Mouse (Mus musculus) lung, postnatal 10 days (tissue): ENCODE data around the gene Hdgf.
"Not testable (repeated sequence)": the region's sequence is repeated elsewhere in the genome, so short reads cannot be mapped to it uniquely, and the experiment has no call there.

Source experiments
- DNase-seq: peaks from one replicate; pipeline ENCODE4 v3.0.0; 2021

The Hdgf gene

DNA sequence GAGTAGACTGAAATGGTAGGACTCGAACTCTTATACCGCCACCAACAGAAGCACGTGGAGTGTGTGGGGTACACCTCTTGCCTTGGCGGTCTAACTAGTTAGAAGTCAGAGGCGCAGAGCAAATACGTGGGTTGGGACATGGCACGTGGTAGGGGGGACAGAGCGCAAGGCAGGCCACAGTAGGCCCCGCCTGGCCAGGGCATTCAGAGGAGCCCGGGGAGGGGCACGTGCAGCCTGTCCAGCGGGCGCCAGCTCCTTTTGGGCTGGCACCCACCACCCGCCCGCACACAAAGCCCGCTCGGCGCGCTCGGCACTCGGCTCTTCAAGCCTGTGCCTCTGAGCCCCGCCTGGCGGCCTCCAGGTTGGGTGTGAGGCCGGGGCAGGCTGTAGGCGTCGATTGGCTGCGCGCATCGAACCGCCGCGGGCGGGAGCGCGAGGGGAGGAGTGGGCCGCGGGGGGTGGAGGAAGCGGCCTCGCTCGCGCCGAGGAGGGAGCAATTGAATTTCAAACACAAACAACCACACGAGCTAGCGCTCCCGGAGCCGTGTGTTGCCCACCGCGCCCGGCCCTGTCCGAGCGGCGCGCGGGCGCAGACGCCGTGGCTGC, at the start of gene Hdgf:
Hdgf (plus strand) TSS at position 442 of the 606 bp plus-strand sequence.
- peak; percentile 97 for DNase-seq

DNA sequence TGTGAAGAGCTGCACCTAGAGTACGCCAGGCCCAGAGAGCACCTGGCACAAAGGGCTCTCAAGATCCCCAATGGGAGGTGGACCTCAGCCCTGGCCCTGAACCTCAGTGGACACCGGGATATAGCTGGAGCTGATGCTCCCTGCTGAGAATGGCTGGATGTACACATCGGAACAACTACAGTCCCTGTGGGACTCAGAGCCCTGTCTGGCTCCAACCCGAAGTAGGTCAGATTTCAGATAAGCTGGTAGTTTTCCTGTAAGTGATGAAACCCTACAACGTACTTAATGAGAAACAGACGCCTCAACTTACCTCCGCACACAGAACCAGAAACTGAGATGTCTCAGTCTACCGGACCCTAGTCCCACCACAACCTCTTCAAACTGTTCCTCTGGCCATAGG, 48.5 kb upstream of the Hdgf start:
- no peak for DNase-seq

DNA sequence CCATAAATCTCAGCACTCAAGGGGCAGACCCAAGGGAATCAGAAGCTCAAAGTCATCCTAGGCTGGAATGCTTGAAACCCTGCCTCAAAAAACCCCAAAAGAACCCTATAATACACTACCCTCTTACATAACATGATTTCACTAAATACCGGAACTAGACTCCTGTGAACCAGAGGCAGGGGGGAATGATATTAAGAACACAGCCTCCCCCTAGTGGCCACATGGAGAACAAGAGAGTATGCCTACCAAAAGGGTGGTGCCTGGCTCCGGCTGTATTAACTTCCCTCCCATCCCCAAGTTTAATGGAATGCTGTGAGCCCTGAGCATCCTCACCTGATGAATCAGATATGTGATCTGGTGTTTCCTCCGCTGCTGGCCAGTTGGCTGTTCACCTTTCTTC, 46.3 kb upstream of the Hdgf start:
- DNase-seq, result peak; percentile 76

DNA sequence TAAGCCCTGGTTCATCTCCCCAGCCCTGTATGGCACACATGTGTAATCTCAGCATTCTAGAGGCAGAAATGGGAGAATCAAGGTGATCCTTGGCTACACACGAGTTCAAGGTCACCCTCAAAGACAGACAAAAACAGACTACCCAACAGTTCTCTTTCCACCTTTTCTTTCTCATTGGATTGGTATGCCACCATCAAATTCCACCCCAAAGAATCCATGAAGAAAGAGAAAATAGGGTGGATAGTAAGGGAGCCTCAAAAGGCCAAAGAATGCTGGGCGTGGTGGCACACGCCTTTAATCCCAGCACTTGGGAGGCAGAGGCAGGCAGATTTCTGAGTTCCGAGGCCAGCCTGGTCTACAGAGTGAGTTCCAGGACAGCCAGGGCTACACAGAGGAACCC, 42.0 kb upstream of the Hdgf start:
- DNase-seq, result not testable (repeated sequence)

DNA sequence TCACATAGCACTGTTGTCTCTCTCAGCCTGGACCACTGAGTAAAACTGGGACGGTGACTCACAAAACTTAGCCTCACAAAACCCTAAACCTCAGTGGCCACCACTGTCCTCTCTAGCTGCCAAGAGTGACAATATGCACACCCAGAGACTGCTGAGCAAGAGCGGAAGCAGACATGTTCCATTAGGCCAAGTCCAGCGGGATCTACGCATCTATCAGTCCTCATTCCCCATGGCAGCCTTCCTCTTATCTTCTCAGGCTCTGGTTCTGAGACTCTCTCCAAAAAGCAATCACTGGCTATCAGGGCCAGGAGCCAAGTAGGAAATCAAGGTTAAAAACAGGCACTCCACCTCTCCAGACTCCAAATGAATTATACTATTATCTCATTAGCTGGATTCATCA, 28.4 kb upstream of the Hdgf start:
- DNase-seq, result no peak

DNA sequence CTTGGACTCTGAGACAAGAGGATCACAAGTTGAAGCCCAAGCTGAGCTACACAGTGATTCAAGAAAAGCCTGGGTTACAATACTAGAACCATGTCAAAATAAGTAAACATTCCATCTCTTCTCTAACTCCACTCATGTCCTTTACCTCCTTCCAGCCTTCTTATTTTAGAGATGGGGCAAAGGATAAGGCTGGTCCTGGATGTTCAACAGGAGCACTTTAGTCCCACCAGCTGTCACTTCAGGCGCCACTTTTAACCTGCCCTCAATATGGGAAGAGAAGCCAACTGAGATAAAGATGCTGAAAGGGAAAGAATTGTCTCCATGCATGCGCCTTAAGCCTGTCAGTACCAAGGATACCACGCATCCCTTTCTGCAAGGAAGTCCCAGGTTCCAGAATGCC, 21.8 kb upstream of the Hdgf start:
- no peak for DNase-seq

DNA sequence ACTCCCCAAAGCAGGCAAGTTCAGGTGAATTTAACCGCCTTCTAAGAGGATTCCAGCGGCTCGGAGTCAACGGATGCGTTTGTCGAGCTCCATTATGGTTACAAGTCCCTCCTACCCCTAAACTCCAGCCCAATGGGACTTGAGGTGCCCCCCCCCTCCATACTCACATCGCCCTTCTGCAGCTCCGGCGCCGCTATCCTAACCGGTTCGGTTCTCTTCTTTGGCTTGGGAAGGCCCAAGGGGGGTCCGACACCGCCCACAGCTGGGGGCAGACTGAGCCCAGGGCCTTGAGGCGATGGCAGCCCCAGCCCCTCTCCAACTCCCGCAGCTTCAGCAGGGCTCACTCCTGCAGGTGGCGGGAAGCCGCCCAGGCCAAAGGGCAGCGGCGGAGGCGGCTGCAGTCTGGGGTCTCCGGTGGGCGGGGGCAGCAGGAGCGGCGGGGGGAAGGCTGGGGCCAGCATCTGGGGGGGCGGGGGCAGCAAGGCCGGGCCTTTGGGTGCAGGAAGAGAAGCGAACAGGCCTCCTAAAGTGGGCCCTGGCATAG, 21.3 kb upstream of the Hdgf start:
- peak; percentile 61 for DNase-seq

DNA sequence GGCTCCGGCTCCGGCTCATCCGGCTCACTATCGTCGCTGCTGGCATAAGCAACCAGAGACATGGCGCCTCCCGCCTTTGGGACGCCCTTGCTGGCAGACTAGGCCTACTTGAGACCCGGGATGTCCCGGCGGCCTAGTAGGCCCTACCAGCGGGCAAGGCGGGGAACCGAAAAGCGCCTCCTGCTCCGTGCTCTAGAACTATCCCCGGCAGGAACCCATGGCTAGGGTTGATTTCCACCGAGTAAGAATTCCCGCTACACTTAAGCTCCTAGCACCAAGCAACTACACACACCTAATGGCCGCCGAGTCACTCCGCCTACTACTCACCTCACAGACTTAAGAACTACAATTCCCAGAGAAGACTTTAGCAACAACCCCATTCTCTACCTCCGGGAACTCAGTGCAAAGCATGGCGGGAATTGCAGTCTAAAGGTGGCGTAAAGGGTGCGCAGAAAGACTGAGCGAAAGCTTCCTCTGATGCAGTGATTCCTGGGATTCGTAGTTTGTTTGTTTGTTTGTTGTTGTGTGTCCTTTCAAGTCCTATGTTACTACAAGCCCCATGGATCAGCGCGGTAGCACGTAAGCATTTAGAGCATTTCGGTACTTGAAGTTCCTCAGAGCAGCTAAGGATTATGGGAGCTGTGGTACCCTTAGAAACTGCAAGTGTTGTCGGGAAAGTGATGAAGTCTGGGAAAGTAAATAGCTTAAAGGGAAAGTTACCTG, 20.7 kb upstream of the Hdgf start, which contains the start of gene Prcc:
Prcc (minus strand) TSS at position 328 of the 723 bp plus-strand sequence.
- peak; percentile 97 for DNase-seq

DNA sequence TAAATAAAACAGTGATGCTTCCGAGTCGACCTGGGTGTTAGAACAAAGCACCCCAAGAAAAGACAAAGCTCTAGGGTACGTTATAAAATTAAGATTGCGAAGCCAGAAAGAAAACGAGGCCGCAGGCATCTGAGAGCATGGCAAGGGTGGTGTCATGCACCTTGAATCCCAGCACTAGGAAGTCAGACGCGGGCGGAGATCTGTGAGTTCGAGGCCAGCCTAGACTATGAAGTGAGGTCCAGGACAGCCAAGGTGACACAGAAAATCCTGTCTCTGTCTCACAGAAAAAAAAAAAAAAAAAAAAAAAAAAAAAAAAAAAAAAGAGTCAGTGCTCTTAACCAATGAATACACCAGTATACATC, 20.1 kb upstream of the Hdgf start:
- DNase-seq, result no peak

DNA sequence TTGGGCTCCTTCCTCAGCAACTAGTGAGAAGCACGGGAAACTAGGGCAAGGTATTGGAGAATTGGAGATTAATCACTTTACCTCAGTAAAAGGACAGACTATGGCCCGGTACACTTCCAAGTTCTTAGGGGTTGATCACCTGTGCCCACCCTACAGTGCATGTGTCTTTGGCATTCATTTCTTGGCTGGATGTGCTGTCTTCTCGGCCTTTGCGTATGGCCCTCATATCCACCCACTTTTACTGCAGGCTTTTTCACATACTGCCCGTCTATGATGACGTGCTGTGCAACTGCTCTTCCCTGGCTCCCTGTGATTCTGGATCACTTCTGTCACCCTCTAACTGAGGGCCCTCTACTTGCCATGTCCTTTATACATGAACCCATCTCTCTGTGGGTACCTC, 19.7 kb upstream of the Hdgf start:
- DNase-seq, result no peak

DNA sequence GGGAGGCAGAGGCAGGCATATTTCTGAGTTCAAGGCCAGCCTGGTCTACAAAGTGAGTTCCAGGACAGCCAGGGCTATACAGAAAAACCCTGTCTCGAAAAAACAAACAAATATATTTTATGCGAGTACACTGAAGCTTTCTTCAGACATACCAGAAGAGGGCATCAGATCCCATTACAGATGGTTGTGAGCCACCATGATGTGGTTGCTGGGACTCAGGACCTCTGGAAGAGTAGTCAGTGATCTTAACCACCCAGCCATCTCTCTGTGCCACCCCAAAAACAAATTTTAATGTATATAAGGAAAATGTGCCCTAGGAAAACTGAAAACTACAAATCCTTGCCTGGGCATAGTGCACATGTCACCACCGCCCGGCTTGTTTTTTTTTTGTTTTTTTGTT, 18.7 kb upstream of the Hdgf start:
- not testable (repeated sequence) for DNase-seq

DNA sequence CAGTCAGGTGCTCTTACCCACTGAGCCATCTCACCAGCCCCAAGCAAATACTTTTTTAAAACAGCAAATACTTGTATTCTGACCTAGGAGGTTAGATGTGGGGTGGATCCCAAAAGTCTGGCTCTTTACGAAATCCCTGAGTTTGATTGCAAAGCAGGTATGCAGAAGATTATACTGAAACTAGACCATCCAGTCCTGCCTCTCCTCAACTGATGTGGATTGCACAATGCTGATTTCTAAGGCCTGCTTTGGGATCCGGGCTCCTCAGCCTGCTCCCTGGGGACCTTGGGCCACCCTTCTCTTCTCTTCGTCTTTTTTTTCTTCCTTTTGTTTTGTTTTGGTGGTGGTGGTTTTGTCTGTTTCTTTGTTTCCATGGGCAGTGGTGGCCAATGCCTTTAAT, 14.6 kb upstream of the Hdgf start:
- DNase-seq, result no peak

DNA sequence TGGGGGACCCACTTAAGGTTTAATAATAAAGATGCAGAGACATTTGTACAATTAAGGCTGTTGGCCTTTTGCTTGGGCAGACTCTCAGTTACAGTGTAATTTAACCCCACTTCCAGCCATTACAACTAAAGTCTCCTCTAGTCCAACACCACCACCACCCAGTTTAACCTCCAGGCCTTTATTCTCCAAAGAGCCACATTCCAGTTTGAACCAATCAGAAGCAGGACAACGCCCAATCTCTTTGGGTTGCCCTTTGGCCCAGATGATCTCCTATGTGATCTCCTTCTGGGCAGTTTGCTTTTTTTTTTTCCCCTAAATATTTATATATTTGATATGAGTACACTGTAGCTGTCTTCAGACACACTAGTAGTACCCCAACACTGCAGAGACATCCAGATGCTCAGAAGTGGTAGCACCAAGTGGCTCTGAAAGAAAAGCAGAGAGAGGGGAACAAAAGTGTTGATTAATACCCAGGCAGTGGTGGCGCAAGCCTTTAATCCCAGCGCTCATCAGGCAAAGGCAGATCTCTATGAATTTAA, 12.7 kb upstream of the Hdgf start:
- DNase-seq, result no peak

DNA sequence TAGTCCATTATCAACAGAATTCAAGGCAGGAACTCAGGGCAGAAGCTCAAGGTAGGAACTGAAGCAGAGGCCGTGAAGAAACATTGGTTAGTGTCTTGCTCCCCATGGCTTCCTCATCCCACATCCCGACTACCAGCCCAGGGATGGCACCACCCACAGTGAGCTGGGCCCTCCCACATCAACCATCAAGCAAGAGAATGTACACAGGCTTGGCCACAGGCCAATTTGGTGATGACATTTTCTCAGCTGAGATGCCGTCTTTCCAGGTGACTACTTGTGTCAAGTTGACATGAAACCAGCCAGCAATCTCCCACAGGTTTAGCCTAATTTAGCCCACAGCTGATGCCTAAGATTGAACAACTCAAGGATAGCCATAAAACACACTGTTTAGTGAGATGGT, 6.9 kb upstream of the Hdgf start:
- no peak for DNase-seq

DNA sequence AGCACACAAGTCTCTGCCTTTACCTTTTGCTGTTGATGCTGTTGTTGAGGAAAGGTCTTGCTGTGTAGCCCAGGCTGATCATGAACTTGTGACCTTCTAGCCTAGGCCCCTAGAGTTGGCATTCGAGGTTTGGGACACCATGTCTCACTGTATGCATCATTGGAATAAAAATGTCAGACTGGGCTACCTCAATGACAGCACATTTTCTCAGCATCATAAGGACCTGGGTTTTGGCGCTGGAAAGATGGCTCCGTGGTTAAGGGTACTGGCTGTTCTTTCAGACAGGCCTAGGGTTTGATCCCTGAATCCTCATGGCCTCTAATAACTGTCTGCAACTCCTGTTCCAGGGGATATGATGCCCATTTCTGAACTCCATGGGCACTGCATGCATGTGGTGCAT, 6.3 kb upstream of the Hdgf start:
- DNase-seq, result no peak

DNA sequence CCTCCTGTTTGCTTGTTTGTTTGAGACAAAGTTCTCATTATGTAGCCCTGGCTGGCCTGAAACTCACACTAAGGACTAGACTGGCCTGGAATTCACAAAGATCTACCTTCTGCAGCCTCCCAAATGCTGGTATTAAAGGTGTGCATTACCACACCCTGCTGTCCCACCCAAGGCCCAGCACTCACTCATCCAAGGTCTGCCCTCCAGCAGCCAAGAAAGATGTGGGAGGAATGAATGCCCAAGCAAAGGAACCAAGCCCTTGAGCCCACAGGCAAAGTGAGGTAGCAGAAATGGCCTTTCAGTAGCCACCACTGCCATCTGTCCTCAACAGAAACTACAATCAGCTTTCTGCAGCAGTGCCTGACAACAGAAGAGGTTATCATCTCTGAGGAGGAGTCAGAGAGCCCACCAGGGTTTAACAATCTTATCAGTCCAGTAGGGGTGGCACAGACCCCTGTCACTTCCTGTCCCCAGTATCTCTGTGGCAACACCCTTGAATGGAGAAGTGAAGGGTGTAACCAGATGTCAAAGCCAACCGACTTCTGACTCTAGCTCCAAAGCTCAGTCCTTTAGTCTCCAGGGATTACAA, 5.0 kb upstream of the Hdgf start:
- no peak for DNase-seq

DNA sequence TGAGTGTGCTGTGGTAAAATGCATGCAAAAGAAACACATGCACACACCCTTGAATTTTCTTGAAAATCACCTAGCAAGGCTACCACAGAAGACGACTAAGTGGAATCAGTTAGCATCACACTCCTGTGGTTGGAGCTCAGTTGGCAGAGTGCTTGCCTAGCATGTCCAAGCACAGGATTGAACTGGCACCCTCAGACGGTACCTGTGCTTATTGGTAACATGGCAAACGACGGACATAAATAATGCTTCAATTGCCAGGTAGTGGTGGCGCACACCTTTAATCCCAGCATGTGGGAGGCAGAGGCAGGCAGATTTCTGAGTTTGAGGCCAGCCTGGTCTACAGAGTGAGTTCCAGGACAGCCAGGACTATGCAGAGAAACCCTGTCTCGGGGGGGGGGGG, 4.2 kb upstream of the Hdgf start:
- not testable (repeated sequence) for DNase-seq

DNA sequence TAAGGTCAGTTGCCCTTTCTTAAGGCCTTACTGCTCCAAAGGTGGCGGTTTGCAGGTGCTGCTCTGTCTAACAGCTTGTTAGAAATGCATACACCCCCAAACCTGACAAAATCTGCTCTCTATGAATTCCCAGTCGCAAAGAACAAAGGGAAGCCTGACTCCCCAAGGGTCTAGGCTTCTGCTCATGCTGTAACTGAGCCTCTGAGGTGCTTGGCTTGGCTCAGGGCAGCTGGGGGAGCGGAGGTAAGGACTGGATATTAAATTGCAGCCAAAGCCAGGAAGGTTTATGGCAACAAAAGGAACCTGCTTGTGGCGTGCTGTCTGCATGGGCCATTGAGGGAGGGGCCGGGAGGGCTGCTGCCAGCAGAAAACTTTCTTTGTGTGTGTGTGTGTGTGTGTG, 2.3 kb upstream of the Hdgf start:
- no peak for DNase-seq

DNA sequence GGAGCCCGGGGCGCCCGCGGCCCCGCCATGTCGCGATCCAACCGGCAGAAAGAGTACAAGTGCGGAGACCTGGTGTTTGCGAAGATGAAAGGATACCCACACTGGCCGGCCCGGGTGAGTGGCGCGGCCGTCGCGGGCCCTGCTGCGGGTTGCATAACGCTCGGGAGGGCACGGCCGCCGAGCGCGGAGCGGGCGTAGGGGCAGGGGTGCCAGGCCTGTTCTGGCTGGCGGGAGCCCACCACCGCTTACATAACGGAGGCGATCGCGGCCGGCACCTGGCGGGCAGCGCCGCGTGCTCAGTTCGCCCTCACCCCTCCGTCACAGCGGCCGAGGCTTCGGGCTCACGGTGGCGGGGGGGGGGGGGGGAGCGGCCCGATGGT, 470 bp downstream of the Hdgf start:
- peak; percentile 51 for DNase-seq

DNA sequence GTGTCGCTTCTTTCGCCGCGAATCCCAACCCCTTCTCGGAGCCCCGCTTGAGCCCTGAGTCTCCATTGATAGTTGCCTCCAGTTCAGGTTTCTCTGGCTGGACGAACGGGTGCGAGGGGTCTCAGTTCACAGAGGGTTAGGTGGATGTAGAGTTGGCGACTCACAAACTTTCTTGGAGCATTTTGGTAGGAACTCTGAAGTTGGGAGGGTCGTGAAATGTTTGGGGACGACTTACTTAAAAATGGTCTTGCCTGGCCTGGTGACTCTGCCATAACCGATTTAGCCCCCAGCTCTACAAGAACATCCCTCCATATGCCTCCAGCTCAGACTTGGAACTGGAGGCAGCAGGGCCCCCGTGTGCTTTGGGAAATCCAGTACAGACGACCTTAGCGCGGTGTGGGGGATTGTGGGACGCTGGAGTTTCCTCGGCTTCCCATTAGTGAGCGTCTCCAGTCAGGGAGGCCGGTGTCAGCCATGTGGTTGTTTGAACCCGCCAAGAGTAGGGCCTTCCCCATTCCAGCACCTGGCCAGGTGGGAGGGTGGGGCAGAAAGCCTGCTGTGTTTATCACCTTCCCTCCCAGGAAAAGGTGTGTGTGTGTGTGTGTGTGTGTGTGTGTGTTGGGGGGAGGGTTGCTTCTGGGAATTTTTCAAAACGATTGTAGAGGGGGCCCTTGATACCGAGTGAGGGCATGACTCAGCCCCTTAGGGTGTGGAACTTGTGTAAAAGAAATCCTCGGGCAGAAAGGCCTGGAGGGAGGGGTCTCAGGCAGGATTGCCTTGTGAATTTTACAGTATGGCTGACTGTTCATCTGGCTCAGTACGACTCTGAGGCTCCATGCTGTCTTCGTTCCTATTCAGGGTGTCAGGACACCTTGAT, 1.1 kb downstream of the Hdgf start:
- DNase-seq, result peak; percentile 73

DNA sequence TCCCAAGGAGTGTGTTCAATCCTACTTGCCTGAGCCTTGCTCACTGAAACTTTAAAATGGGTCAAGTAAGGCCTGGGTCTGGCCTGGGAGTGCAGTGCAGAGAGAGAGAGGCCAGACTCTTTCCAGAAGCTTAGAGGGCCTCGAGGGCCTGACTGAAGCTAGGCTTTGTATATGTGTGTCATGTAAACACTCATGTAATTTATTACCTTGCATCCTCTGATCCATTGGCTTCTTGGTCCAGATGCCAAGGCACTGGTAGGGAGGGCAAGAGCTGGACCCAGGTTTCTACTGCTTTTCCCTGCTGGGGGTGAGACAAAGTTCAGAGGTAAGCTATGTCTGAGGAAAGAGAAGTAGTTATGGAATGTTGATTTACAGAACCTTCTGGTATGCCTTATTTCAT, 1.8 kb downstream of the Hdgf start:
- no peak for DNase-seq

DNA sequence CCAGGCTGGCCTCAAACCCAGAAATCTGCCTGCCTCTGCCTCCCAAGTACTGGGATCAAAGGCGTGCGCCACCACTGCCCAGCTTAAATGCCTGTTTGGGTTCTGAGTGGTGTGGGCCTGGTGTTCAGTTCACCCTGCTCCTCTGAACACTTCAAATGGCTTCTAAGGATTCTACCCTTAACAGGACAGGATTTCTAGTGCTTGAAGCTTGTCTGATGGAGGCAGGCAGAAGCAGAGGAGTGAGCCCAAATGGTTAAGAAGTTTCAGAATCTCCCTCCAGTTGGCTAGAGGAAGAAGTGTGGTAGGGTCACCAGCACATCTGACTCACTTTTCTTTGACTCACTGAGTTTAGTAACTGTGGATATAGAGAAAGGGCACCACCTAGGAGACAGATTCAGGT, 3.3 kb downstream of the Hdgf start:
- no peak for DNase-seq

DNA sequence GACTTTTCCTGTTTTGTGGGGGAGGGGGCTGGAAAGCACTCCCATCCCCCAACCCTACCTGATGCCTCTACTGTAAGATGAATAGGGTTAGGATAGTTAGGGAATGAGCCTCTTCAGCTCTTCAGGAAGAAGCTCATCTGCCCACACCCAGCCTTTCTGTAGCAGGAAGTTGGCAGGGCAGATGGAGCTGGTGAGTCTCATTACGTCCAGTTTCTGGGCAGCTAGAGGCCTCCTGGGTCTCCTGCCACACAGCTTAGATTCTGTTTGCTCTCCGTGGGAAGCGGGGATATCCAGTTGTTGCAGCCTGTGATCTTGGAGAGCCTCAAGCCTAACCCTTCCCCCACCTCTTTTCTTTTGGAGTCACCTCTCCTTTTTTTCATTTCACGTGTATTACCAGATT, 3.8 kb downstream of the Hdgf start:
- DNase-seq, result peak; percentile 46
